Mouse (Mus musculus) C2C12 (cell line): ENCODE measurements at regions not wholly inside any gene's neighbourhood (a gene's known extent, or its start where the extent isn't known, plus 50 kb on each side); places are given as distances from the start of the nearest gene placed in this dataset.

Experiments used
- CEBPB ChIP-seq: IDR thresholded peaks from one replicate; pipeline ENCODE4 v1.6.1; 2011; ENCODE audit warnings: low read depth, mild to moderate bottlenecking, control low read depth, moderate library complexity
- CTCF ChIP-seq: IDR thresholded peaks from one replicate; pipeline ENCODE4 v1.5.1; 2011; ENCODE audit not compliant: control insufficient read depth, insufficient read depth, insufficient read length
- MAX ChIP-seq: IDR thresholded peaks from one replicate; pipeline ENCODE4 v1.6.1; 2011; ENCODE audit warnings: mild to moderate bottlenecking, control low read depth
- MYOD1 ChIP-seq: IDR thresholded peaks from one replicate; pipeline ENCODE4 v1.6.1; 2011; ENCODE audit warnings: low read depth; ENCODE audit not compliant: control insufficient read depth, insufficient read length
- MYOG ChIP-seq: IDR thresholded peaks from one replicate; pipeline ENCODE4 v1.6.1; 2011; ENCODE audit not compliant: control insufficient read depth, insufficient read length; ENCODE audit errors: extremely low read depth
- USF1 ChIP-seq: IDR thresholded peaks from one replicate; pipeline ENCODE4 v1.6.1; 2011; ENCODE audit warnings: low read depth, mild to moderate bottlenecking, control low read depth, moderate library complexity

DNA sequence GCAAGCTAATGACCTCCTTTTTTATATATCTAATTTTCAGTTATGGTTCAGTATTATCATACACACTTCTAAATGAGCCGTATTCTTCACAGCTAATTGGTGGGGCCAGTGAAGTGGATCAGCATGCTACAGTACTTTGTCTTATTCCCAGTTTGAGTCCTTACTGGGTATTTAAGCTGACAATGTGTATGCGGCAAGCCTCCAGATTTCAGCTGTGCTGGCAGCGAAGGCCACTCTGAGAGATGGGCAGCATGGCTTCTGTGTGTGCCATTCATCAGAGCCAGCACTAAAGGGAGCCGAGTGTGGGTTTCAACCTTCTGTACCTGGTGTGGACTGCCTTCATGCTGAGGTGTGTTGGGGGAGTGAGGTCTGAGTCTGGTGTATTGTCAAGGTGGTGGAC lies 641.5 kb upstream of the Tenm3 start:
- no peak for TF ChIP-seq CTCF
- no peak for TF ChIP-seq CEBPB
- TF ChIP-seq MAX: no peak
- no peak for TF ChIP-seq MYOD1
- no peak for TF ChIP-seq USF1
- no peak for TF ChIP-seq MYOG
